Mouse (Mus musculus) testis, adult 2 months (tissue): Measurements from ENCODE around the gene Psmd3. TPM values are rescaled to one million over a fixed set of nuclear protein-coding genes. Genes with fewer than 3 reads are reported as not detected.
"Not testable (repeated sequence)": the region's sequence is repeated elsewhere in the genome, so short reads cannot be mapped to it uniquely, and the experiment has no call there.

ENCODE experiments used
- H3K27ac ChIP-seq: fragments of 200-500 bp; 2 replicates; pipeline ENCODE4 v1.5.1; 2012; ENCODE audit warnings: low read depth, low read length; ENCODE audit not compliant: control insufficient read depth, insufficient read depth
- H3K27me3 ChIP-seq: fragments of 200-500 bp; 2 replicates; pipeline ENCODE4 v1.6.1; 2012; ENCODE audit warnings: mild to moderate bottlenecking, low read length, moderate library complexity; ENCODE audit not compliant: control insufficient read depth, insufficient read depth
- H3K36me3 ChIP-seq: fragments of 200-500 bp; 2 replicates; pipeline ENCODE4 v1.6.1; 2012; ENCODE audit warnings: mild to moderate bottlenecking, low read length; ENCODE audit not compliant: control insufficient read depth, insufficient read depth
- H3K4me1 ChIP-seq: fragments of 200-500 bp; 2 replicates; pipeline ENCODE4 v1.6.1; 2012; ENCODE audit warnings: low read length; ENCODE audit not compliant: control insufficient read depth, insufficient read depth
- H3K4me3 ChIP-seq: fragments of 200-500 bp; 2 replicates; pipeline ENCODE4 v1.5.1; 2012; ENCODE audit warnings: low read depth, mild to moderate bottlenecking, low read length, moderate library complexity, mixed read lengths; ENCODE audit not compliant: control insufficient read depth
- CTCF ChIP-seq: fragments of 200-500 bp; IDR thresholded peaks from 2 replicates; pipeline ENCODE4 v1.5.1; 2012; ENCODE audit warnings: low read depth, mild to moderate bottlenecking, inconsistent platforms, low read length, moderate library complexity; ENCODE audit not compliant: control insufficient read depth, insufficient read depth, insufficient replicate concordance
- POLR2A ChIP-seq: fragments of 200-500 bp; IDR thresholded peaks from 2 replicates; pipeline ENCODE4 v1.6.1; 2012; ENCODE audit warnings: low read depth, mild to moderate bottlenecking, inconsistent platforms, low read length, moderate library complexity; ENCODE audit not compliant: control insufficient read depth
- polyA plus RNA-seq: library from polyadenylated mRNA; depleted of rRNA; stranded (reverse); fragments of >200 nt; gene quantifications from 2 replicates; pipeline ENCODE4 v1.2.3, GENCODE M21; 2012

The Psmd3 gene
- polyA plus RNA-seq, 1 experiment: 70.2 TPM

- not testable (repeated sequence) for H3K27ac ChIP-seq, H3K27me3 ChIP-seq, H3K36me3 ChIP-seq, H3K4me1 ChIP-seq
- H3K4me3 ChIP-seq: peak overlapping the region; percentile 44; the same call in 1 of the 2 replicates
- TF ChIP-seq CTCF: peak; percentile 78; the same call in 1 of the 2 replicates
Observed at GRCm38 (mm10) chr11:98655076-98655475, 27.3 kb upstream of the Psmd3 start.

GRCm38 (mm10) chr11:98660517-98660916 lies 21.8 kb upstream of the Psmd3 start:
- Histone ChIP-seq H3K4me1 (no peaks in the 10 kb centered on the region), H3K27me3 (no peaks in the 10 kb centered on the region), H3K4me3 (no peak overlapping the region), H3K27ac (no peak overlapping the region), H3K36me3 (no peaks in the 10 kb centered on the region)
- TF ChIP-seq CTCF (peak; percentile 50; the same call in 1 of the 2 replicates), POLR2A (no peak)

GRCm38 (mm10) chr11:98664091-98664490 lies 18.3 kb upstream of the Psmd3 start, which contains the start of gene Gsdma:
Gene Gsdma, plus strand, starts transcription at chr11:98664351.
- Histone ChIP-seq H3K4me3 (no peak within 1 kb of the TSS), H3K27me3 (no peaks in the 10 kb centered on the region), H3K4me1 (no peaks in the 10 kb centered on the region), H3K27ac (no peak within 1 kb of the TSS), H3K36me3 (no peaks in the 10 kb centered on the region)
- TF ChIP-seq CTCF (no peak), POLR2A (no peak)

GRCm38 (mm10) chr11:98668984-98669383 lies 13.4 kb upstream of the Psmd3 start:
- no peaks in the 10 kb centered on the region for H3K36me3 ChIP-seq
- H3K27ac ChIP-seq: no peak overlapping the region
- TF ChIP-seq POLR2A (no peak), CTCF (no peak)
- H3K4me1 ChIP-seq: peaks cover 5% of the 10 kb centered on the region; the same call in 1 of the 2 replicates
- H3K27me3 ChIP-seq: no peaks in the 10 kb centered on the region
- no peak overlapping the region for H3K4me3 ChIP-seq

GRCm38 (mm10) chr11:98671284-98671815 lies 11.0 kb upstream of the Psmd3 start:
- H3K4me1 ChIP-seq: peaks cover 5% of the 10 kb centered on the region; the same call in 1 of the 2 replicates
- H3K36me3 ChIP-seq: no peaks in the 10 kb centered on the region
- no peak overlapping the region for H3K4me3 ChIP-seq
- H3K27me3 ChIP-seq: no peaks in the 10 kb centered on the region
- no peak for TF ChIP-seq POLR2A
- TF ChIP-seq CTCF: no peak
- H3K27ac ChIP-seq: no peak overlapping the region

- no peaks in the 10 kb centered on the region for H3K27me3 ChIP-seq
- peaks cover 5% of the 10 kb centered on the region; the same call in 1 of the 2 replicates for H3K4me1 ChIP-seq
- H3K36me3 ChIP-seq: no peaks in the 10 kb centered on the region
- no peak overlapping the region for H3K27ac ChIP-seq
- H3K4me3 ChIP-seq: peak overlapping the region; percentile 21; the same call in 1 of the 2 replicates
- TF ChIP-seq CTCF (no peak), POLR2A (no peak)
Observed at GRCm38 (mm10) chr11:98671857-98672256, 10.5 kb upstream of the Psmd3 start.

- Histone ChIP-seq H3K4me1 (peaks cover 5% of the 10 kb centered on the region; the same call in 1 of the 2 replicates), H3K4me3 (peak overlapping the region; percentile 74), H3K27ac (no peak overlapping the region; the same call in 1 of the 2 replicates), H3K36me3 (no peaks in the 10 kb centered on the region), H3K27me3 (no peaks in the 10 kb centered on the region)
- TF ChIP-seq CTCF (no peak), POLR2A (no peak)
Observed at GRCm38 (mm10) chr11:98672482-98672881, 9.9 kb upstream of the Psmd3 start.

- H3K4me1 ChIP-seq, H3K27me3 ChIP-seq, H3K27ac ChIP-seq, H3K36me3 ChIP-seq: not testable (repeated sequence)
- 0 out of 2 replicates have a peak, but pooled peaks have one; percentile 16 for TF ChIP-seq CTCF
- H3K4me3 ChIP-seq: peak overlapping the region; percentile 74
Observed at GRCm38 (mm10) chr11:98673136-98673535, 9.2 kb upstream of the Psmd3 start.
